Mouse (Mus musculus): ENCODE measurements around the gene Ipo4.

DNA sequence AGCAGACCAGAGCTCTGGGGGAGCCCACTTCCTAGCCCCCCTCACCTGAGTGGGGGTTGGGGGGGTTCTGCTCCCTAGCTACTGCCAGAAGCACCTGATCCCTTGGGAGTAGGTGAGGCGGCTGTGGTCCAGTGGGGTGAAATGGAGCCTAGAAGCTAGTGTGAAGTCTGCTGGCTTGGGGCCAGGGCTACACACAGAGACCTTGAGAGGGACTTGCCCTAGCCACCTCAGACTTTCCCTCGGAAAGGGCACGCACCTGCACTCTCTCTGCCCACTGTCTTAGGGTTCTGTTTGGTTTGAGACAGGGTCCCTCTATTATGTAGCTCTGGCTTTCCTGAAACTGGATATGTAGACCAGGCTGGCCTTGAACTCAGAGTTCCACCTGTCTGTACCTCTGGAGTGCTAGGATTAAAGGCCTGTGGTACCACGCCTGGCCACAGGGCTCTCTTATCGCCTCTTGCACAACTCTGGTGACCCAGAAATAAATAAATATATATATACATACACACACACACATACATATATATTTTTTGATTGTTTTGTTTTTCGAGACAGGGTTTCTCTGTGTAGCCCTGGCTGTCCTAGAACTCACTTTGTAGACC is 57.0 kb downstream of the Ipo4 start:
- TF ChIP-seq POLR2A (IDR thresholded peaks at IDR 0.05; ENCODE audit: insufficient read depth, low read depth, low read length) (no peak), CTCF (IDR thresholded peaks at IDR 0.05; ENCODE audit: insufficient read depth, low read depth, low read length) (no peak)

Data from olfactory bulb, adult 2 months (tissue).